Mouse (Mus musculus) liver, embryonic 13.5 days (tissue): ENCODE measurements around the gene Abl2. TPM values are rescaled to one million over a fixed set of nuclear protein-coding genes. Genes with fewer than 3 reads are reported as not detected.

Source experiments
- ATAC-seq: fragments of 200-750 bp; cut with Nextera tagmentation; 2 replicates; pipeline ENCODE4 v1.8.0; 2017; ENCODE audit warnings: low read depth, mild to moderate bottlenecking, moderate number of reproducible peaks, moderate library complexity
- DNase-seq: peaks from one replicate; pipeline ENCODE4 v3.0.0; 2022
- H3K27ac ChIP-seq: fragments of 300-500 bp; sonication (generic); 2 replicates; pipeline ENCODE4 v1.5.1; 2015; ENCODE audit warnings: moderate library complexity, mild to moderate bottlenecking, inconsistent platforms
- H3K27me3 ChIP-seq: fragments of 300-500 bp; sonication (generic); 2 replicates; pipeline ENCODE4 v1.6.1; 2015; ENCODE audit warnings: mild to moderate bottlenecking, inconsistent platforms
- H3K36me3 ChIP-seq: fragments of 300-500 bp; sonication (generic); 2 replicates; pipeline ENCODE4 v1.6.1; 2015; ENCODE audit warnings: mild to moderate bottlenecking, inconsistent platforms
- H3K4me1 ChIP-seq: fragments of 300-500 bp; sonication (generic); replicated peaks from 2 replicates; pipeline ENCODE4 v1.6.1; 2015; ENCODE audit warnings: inconsistent platforms
- H3K4me2 ChIP-seq: fragments of 300-500 bp; sonication (generic); 2 replicates; pipeline ENCODE4 v1.6.1; 2015; ENCODE audit warnings: inconsistent platforms, mild to moderate bottlenecking, moderate library complexity
- H3K4me3 ChIP-seq: fragments of 300-500 bp; sonication (generic); replicated peaks from 2 replicates; pipeline ENCODE4 v1.5.1; 2015; ENCODE audit warnings: mild to moderate bottlenecking, inconsistent platforms
- H3K9ac ChIP-seq: fragments of 300-500 bp; sonication (generic); 2 replicates; pipeline ENCODE4 v1.6.1; 2015; ENCODE audit warnings: mild to moderate bottlenecking, inconsistent platforms
- H3K9me3 ChIP-seq: fragments of 300-500 bp; sonication (generic); replicated peaks from 2 replicates; pipeline ENCODE4 v1.6.1; 2016; ENCODE audit warnings: inconsistent platforms
- WGBS: fragments of 180-500 bp; shearing (Covaris S2); methylation state at CpG from one replicate; pipeline ENCODE4 v1.1.7; 2015; ENCODE audit not compliant: insufficient replicate concordance; 5-methylcytosine and 5-hydroxymethylcytosine counted together
- polyA plus RNA-seq: library from polyadenylated mRNA; unstranded; fragments of >200 nt; fragmentation: Nextera tagmentation; extraction: Ambion mirVana; gene quantifications from 2 replicates; pipeline ENCODE4 v1.2.1, GENCODE M21; 2015

Abl2 gene
- polyA plus RNA-seq, 1 experiment from 2014 or later = 1.5 TPM

GRCm38 (mm10) chr1:156585512-156585911, 26.9 kb downstream of the Abl2 start:
- H3K9ac ChIP-seq = no peak overlapping the region
- H3K4me3 ChIP-seq = no peak overlapping the region
- ATAC-seq (no peak), DNase-seq (no peak)
- H3K27ac ChIP-seq = no peak overlapping the region
- H3K4me1 ChIP-seq = peaks cover 13% of the 10 kb centered on the region
- no peak overlapping the region for H3K4me2 ChIP-seq
- WGBS = 60% methylated on average over 3 of the region's 3 CpGs
- H3K36me3 ChIP-seq = no peaks in the 10 kb centered on the region
- H3K27me3 ChIP-seq = no peaks in the 10 kb centered on the region
- no peaks in the 10 kb centered on the region for H3K9me3 ChIP-seq

- peaks cover 7% of the 10 kb centered on the region for H3K4me1 ChIP-seq
- H3K4me2 ChIP-seq = no peak overlapping the region
- WGBS = 86% methylated on average over 3 of the region's 3 CpGs
- no peak overlapping the region for H3K27ac ChIP-seq
- H3K36me3 ChIP-seq = no peaks in the 10 kb centered on the region
- H3K4me3 ChIP-seq = no peak overlapping the region
- no peaks in the 10 kb centered on the region for H3K9me3 ChIP-seq
- H3K9ac ChIP-seq = no peak overlapping the region
- ATAC-seq (no peak), DNase-seq (no peak)
- H3K27me3 ChIP-seq = no peaks in the 10 kb centered on the region
These were observed 31.3 kb downstream of the Abl2 start for GRCm38 (mm10) chr1:156589811-156590305.

- H3K27me3 ChIP-seq = no peaks in the 10 kb centered on the region
- no peak overlapping the region for H3K4me2 ChIP-seq
- WGBS = 41% methylated on average over 1 of the region's 1 CpGs
- DNase-seq (no peak), ATAC-seq (no peak)
- H3K4me3 ChIP-seq = no peak overlapping the region
- H3K27ac ChIP-seq = no peak overlapping the region
- H3K9ac ChIP-seq = no peak overlapping the region
- no peaks in the 10 kb centered on the region for H3K9me3 ChIP-seq
- H3K36me3 ChIP-seq = no peaks in the 10 kb centered on the region
- peaks cover 7% of the 10 kb centered on the region for H3K4me1 ChIP-seq
These were observed 31.8 kb downstream of the Abl2 start for GRCm38 (mm10) chr1:156590357-156590756.

GRCm38 (mm10) chr1:156593267-156593666, 34.7 kb downstream of the Abl2 start:
- ATAC-seq (no peak), DNase-seq (no peak)
- H3K9me3 ChIP-seq = no peaks in the 10 kb centered on the region
- no peaks in the 10 kb centered on the region for H3K36me3 ChIP-seq
- peaks cover 4% of the 10 kb centered on the region for H3K4me1 ChIP-seq
- no peak overlapping the region for H3K4me3 ChIP-seq
- no peak overlapping the region for H3K9ac ChIP-seq
- H3K4me2 ChIP-seq = no peak overlapping the region
- H3K27ac ChIP-seq = no peak overlapping the region
- WGBS = 68% methylated on average over 5 of the region's 5 CpGs
- H3K27me3 ChIP-seq = no peaks in the 10 kb centered on the region

- no peak for ATAC-seq
- no peaks in the 10 kb centered on the region for H3K9me3 ChIP-seq
- H3K27me3 ChIP-seq = no peaks in the 10 kb centered on the region
- H3K4me3 ChIP-seq = no peak overlapping the region
- DNase-seq = no peak
- 76% methylated on average over 4 of the region's 4 CpGs for WGBS
- no peak overlapping the region for H3K27ac ChIP-seq
- H3K4me1 ChIP-seq = no peaks in the 10 kb centered on the region
- H3K9ac ChIP-seq = no peak overlapping the region
- no peaks in the 10 kb centered on the region for H3K36me3 ChIP-seq
- no peak overlapping the region for H3K4me2 ChIP-seq
These were observed 38.5 kb downstream of the Abl2 start for GRCm38 (mm10) chr1:156597089-156597488.

- 83% methylated on average over 3 of the region's 3 CpGs for WGBS
- no peaks in the 10 kb centered on the region for H3K9me3 ChIP-seq
- H3K36me3 ChIP-seq = no peaks in the 10 kb centered on the region
- ATAC-seq (no peak), DNase-seq (no peak)
- H3K4me1 ChIP-seq = peaks cover 7% of the 10 kb centered on the region; the same call in 1 of the 2 replicates
- H3K27me3 ChIP-seq = no peaks in the 10 kb centered on the region
- no peak overlapping the region for H3K4me3 ChIP-seq
- no peak overlapping the region for H3K9ac ChIP-seq
- H3K4me2 ChIP-seq = no peak overlapping the region
- no peak overlapping the region for H3K27ac ChIP-seq
These were observed 44.0 kb downstream of the Abl2 start for GRCm38 (mm10) chr1:156602545-156602944.

GRCm38 (mm10) chr1:156605094-156605866, 46.7 kb downstream of the Abl2 start:
- H3K4me3 ChIP-seq = no peak overlapping the region
- H3K9me3 ChIP-seq = no peaks in the 10 kb centered on the region
- H3K27ac ChIP-seq = no peak overlapping the region
- H3K36me3 ChIP-seq = no peaks in the 10 kb centered on the region
- DNase-seq = no peak
- no peak overlapping the region for H3K4me2 ChIP-seq
- H3K27me3 ChIP-seq = no peaks in the 10 kb centered on the region
- H3K4me1 ChIP-seq = peaks cover 21% of the 10 kb centered on the region
- H3K9ac ChIP-seq = no peak overlapping the region
- ATAC-seq = 0 out of 2 replicates have a peak, but pooled peaks have one; percentile 5
- WGBS = 63% methylated on average over 12 of the region's 12 CpGs

GRCm38 (mm10) chr1:156605940-156606339, 47.4 kb downstream of the Abl2 start:
- WGBS = 51% methylated on average over 2 of the region's 2 CpGs

GRCm38 (mm10) chr1:156608496-156608895, 49.9 kb downstream of the Abl2 start:
- DNase-seq = no peak
- Histone ChIP-seq H3K9ac (no peak overlapping the region), H3K4me3 (no peak overlapping the region), H3K27ac (no peak overlapping the region), H3K36me3 (no peaks in the 10 kb centered on the region), H3K27me3 (no peaks in the 10 kb centered on the region), H3K4me1 (peaks cover 28% of the 10 kb centered on the region), H3K4me2 (no peak overlapping the region), H3K9me3 (no peaks in the 10 kb centered on the region)
- 88% methylated on average over 2 of the region's 2 CpGs for WGBS
- no peak for ATAC-seq

More at GRCm38 (mm10) chr1:156605940-156606339, 47.4 kb downstream of the Abl2 start:
- H3K4me1 ChIP-seq = peaks cover 27% of the 10 kb centered on the region
- H3K27ac ChIP-seq = no peak overlapping the region
- H3K4me2 ChIP-seq = no peak overlapping the region
- H3K36me3 ChIP-seq = no peaks in the 10 kb centered on the region
- H3K9ac ChIP-seq = no peak overlapping the region
- H3K27me3 ChIP-seq = no peaks in the 10 kb centered on the region
- H3K9me3 ChIP-seq = no peaks in the 10 kb centered on the region
- DNase-seq (no peak), ATAC-seq (no peak)
- H3K4me3 ChIP-seq = no peak overlapping the region

GRCm38 (mm10) chr1:156610257-156610656, 51.7 kb downstream of the Abl2 start:
- WGBS = 32% methylated on average over 1 of the region's 1 CpGs
- peaks cover 43% of the 10 kb centered on the region for H3K4me1 ChIP-seq
- no peaks in the 10 kb centered on the region for H3K27me3 ChIP-seq
- ATAC-seq (peak; percentile 47), DNase-seq (no peak)
- H3K4me3 ChIP-seq = no peak overlapping the region
- H3K9ac ChIP-seq = no peak overlapping the region
- H3K36me3 ChIP-seq = no peaks in the 10 kb centered on the region
- no peak overlapping the region for H3K4me2 ChIP-seq
- peak overlapping the region; percentile 29; the same call in 1 of the 2 replicates for H3K27ac ChIP-seq
- no peaks in the 10 kb centered on the region for H3K9me3 ChIP-seq

- no peaks in the 10 kb centered on the region for H3K27me3 ChIP-seq
- WGBS = 26% methylated on average over 9 of the region's 9 CpGs
- no peaks in the 10 kb centered on the region for H3K9me3 ChIP-seq
- H3K4me3 ChIP-seq = no peak overlapping the region
- H3K9ac ChIP-seq = no peak overlapping the region
- peaks cover 68% of the 10 kb centered on the region for H3K4me1 ChIP-seq
- ATAC-seq (no peak), DNase-seq (no peak)
- no peak overlapping the region for H3K4me2 ChIP-seq
- H3K27ac ChIP-seq = peak overlapping the region; percentile 24
- H3K36me3 ChIP-seq = no peaks in the 10 kb centered on the region
These were observed 55.4 kb downstream of the Abl2 start for GRCm38 (mm10) chr1:156613855-156614530.
